Mouse (Mus musculus): Measurements from ENCODE around the gene Tssk3. TPM values are rescaled to one million over a fixed set of nuclear protein-coding genes. Genes with fewer than 3 reads are reported as not detected.

Tssk3 gene
- polyA plus RNA-seq, 1 experiment from 2014 or later: not detected

GRCm38 (mm10) chr4:129495672-129496562 is 5.1 kb upstream of the Tssk3 start:
- 35% methylated on average over 16 of the region's 16 CpGs for WGBS
- no peaks in the 10 kb centered on the region for H3K36me3 ChIP-seq (ENCODE audit: control insufficient read depth, insufficient read depth)
- H3K4me2 ChIP-seq (replicated peaks; ENCODE audit: low read depth): no peak overlapping the region
- ATAC-seq: no peak
- H3K4me3 ChIP-seq (ENCODE audit: low read depth, low read length): no peak overlapping the region
- H3K4me1 ChIP-seq (replicated peaks; ENCODE audit: control insufficient read depth, insufficient read depth, low read length): peaks cover 8% of the 10 kb centered on the region
- no peaks in the 10 kb centered on the region for H3K9me3 ChIP-seq (ENCODE audit: control insufficient read depth)
- H3K9ac ChIP-seq (ENCODE audit: low read depth, low read length): no peak overlapping the region
- H3K27ac ChIP-seq (ENCODE audit: low read depth, low read length): peak overlapping the region; percentile 35; the same call in 1 of the 2 replicates
- peak; percentile 63 for TF ChIP-seq CTCF (IDR thresholded peaks at IDR 0.05; ENCODE audit: low read depth)
- H3K27me3 ChIP-seq (replicated peaks; ENCODE audit: control insufficient read depth, insufficient read depth, low read length): peaks cover 9% of the 10 kb centered on the region

DNA sequence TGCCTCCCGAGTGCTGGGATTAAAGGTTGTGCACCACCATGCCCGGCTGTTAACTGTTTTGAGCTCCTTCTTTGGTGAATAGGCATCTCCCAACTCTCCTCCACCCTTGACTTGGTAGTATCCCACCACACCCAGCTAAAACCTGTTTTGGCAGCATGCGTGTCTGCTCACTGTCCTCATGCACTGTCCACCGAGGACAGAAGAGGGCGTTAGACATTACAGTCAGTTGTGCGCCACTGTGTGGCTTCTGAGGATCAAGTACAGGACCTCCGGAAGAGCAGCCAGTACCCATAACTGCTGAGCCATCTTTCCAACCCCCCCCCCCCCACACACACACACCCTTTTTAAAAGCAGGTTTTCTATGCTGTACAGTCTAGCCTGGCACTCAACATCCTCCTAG is 3.9 kb upstream of the Tssk3 start:
- Histone ChIP-seq H3K4me1 (replicated peaks; ENCODE audit: control insufficient read depth, insufficient read depth, low read length) (peaks cover 7% of the 10 kb centered on the region), H3K9ac (ENCODE audit: low read depth, low read length) (no peak overlapping the region), H3K4me3 (ENCODE audit: low read depth, low read length) (no peak overlapping the region), H3K4me2 (replicated peaks; ENCODE audit: low read depth) (no peak overlapping the region), H3K27ac (ENCODE audit: low read depth, low read length) (no peak overlapping the region), H3K27me3 (replicated peaks; ENCODE audit: control insufficient read depth, insufficient read depth, low read length) (peaks cover 9% of the 10 kb centered on the region), H3K9me3 (ENCODE audit: control insufficient read depth) (no peaks in the 10 kb centered on the region), H3K36me3 (ENCODE audit: control insufficient read depth, insufficient read depth) (no peaks in the 10 kb centered on the region)
- 60% methylated on average over 6 of the region's 7 CpGs for WGBS
- peak; percentile 48 for TF ChIP-seq CTCF (IDR thresholded peaks at IDR 0.05; ENCODE audit: low read depth)
- no peak for ATAC-seq

GRCm38 (mm10) chr4:129481090-129481489 is 9.7 kb downstream of the Tssk3 start:
- Histone ChIP-seq H3K9ac (ENCODE audit: low read depth, low read length) (no peak overlapping the region), H3K4me2 (replicated peaks; ENCODE audit: low read depth) (no peak overlapping the region), H3K36me3 (ENCODE audit: control insufficient read depth, insufficient read depth) (peaks cover 77% of the 10 kb centered on the region), H3K9me3 (ENCODE audit: control insufficient read depth) (no peaks in the 10 kb centered on the region), H3K4me1 (replicated peaks; ENCODE audit: control insufficient read depth, insufficient read depth, low read length) (no peaks in the 10 kb centered on the region), H3K27me3 (replicated peaks; ENCODE audit: control insufficient read depth, insufficient read depth, low read length) (no peaks in the 10 kb centered on the region), H3K4me3 (ENCODE audit: low read depth, low read length) (no peak overlapping the region), H3K27ac (ENCODE audit: low read depth, low read length) (no peak overlapping the region)
- no peak for TF ChIP-seq CTCF (IDR thresholded peaks at IDR 0.05; ENCODE audit: low read depth)
- WGBS: 89% methylated on average over 1 of the region's 1 CpGs
- no peak for ATAC-seq

DNA sequence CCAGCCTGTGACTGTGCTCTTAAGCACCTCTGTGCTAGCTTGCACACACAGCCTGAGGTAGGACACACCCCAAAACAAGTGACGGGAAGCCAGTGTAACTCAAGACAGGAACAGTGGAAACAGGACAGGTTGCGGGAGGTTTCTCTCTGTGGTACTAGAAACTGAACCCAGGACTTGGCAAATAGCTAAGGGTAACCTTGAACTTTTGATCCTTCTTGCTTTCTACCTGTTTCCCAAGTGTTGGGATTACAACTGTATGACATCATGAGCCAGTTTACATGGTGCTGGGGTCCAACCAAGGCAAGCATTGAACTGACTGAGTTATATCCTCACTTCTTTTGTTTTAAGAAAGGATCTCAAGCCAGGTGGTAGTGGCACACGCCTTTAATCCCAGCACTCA is 11.0 kb downstream of the Tssk3 start:
- WGBS: 74% methylated on average over 3 of the region's 3 CpGs
- H3K9me3 ChIP-seq (ENCODE audit: control insufficient read depth): no peaks in the 10 kb centered on the region
- no peaks in the 10 kb centered on the region for H3K4me1 ChIP-seq (replicated peaks; ENCODE audit: control insufficient read depth, insufficient read depth, low read length)
- TF ChIP-seq CTCF (IDR thresholded peaks at IDR 0.05; ENCODE audit: low read depth): no peak
- H3K36me3 ChIP-seq (ENCODE audit: control insufficient read depth, insufficient read depth): peaks cover 76% of the 10 kb centered on the region
- H3K27me3 ChIP-seq (replicated peaks; ENCODE audit: control insufficient read depth, insufficient read depth, low read length): no peaks in the 10 kb centered on the region
- ATAC-seq: no peak
- no peak overlapping the region for H3K4me3 ChIP-seq (ENCODE audit: low read depth, low read length)
- H3K9ac ChIP-seq (ENCODE audit: low read depth, low read length): no peak overlapping the region
- H3K27ac ChIP-seq (ENCODE audit: low read depth, low read length): no peak overlapping the region
- H3K4me2 ChIP-seq (replicated peaks; ENCODE audit: low read depth): no peak overlapping the region

DNA sequence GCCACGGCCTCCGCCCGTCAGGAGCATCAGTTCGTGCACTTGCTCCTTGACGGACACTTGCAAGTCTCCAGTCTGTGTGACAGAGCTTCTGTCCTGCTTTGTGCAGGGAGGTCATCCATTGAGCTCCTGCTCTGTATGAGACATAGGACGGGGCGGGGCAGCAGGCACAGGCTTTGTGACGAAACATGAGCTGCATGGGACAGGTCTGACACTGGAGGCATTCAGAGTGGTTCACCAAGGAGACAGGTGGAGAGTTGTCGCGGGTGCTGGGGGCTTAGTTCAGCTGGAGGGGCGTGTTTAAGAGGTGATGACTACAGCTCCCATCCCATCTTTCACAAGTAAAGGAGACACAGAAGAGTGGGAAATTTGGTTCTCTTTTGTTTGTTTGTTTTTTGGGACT is 14.8 kb downstream of the Tssk3 start:
- H3K36me3 ChIP-seq (ENCODE audit: control insufficient read depth, insufficient read depth): peaks cover 79% of the 10 kb centered on the region
- no peak for TF ChIP-seq CTCF (IDR thresholded peaks at IDR 0.05; ENCODE audit: low read depth)
- ATAC-seq: no peak
- H3K9ac ChIP-seq (ENCODE audit: low read depth, low read length): no peak overlapping the region
- 88% methylated on average over 11 of the region's 11 CpGs for WGBS
- H3K4me1 ChIP-seq (replicated peaks; ENCODE audit: control insufficient read depth, insufficient read depth, low read length): no peaks in the 10 kb centered on the region
- H3K9me3 ChIP-seq (ENCODE audit: control insufficient read depth): no peaks in the 10 kb centered on the region
- no peak overlapping the region for H3K4me2 ChIP-seq (replicated peaks; ENCODE audit: low read depth)
- H3K27me3 ChIP-seq (replicated peaks; ENCODE audit: control insufficient read depth, insufficient read depth, low read length): no peaks in the 10 kb centered on the region
- H3K27ac ChIP-seq (ENCODE audit: low read depth, low read length): no peak overlapping the region
- H3K4me3 ChIP-seq (ENCODE audit: low read depth, low read length): no peak overlapping the region

- H3K4me2 ChIP-seq (replicated peaks; ENCODE audit: low read depth): no peak overlapping the region
- H3K27ac ChIP-seq (ENCODE audit: low read depth, low read length): peak overlapping the region; percentile 28; the same call in 1 of the 2 replicates
- 87% methylated on average over 4 of the region's 4 CpGs for WGBS
- H3K9me3 ChIP-seq (ENCODE audit: control insufficient read depth): no peaks in the 10 kb centered on the region
- peaks cover 57% of the 10 kb centered on the region for H3K36me3 ChIP-seq (ENCODE audit: control insufficient read depth, insufficient read depth)
- no peak overlapping the region for H3K4me3 ChIP-seq (ENCODE audit: low read depth, low read length)
- H3K4me1 ChIP-seq (replicated peaks; ENCODE audit: control insufficient read depth, insufficient read depth, low read length): 0 out of 2 replicates have a peak, but pooled peaks cover 3% of the 10 kb centered on the region
- no peak for TF ChIP-seq CTCF (IDR thresholded peaks at IDR 0.05; ENCODE audit: low read depth)
- H3K9ac ChIP-seq (ENCODE audit: low read depth, low read length): no peak overlapping the region
- no peaks in the 10 kb centered on the region for H3K27me3 ChIP-seq (replicated peaks; ENCODE audit: control insufficient read depth, insufficient read depth, low read length)
- ATAC-seq: no peak
Observed at GRCm38 (mm10) chr4:129464286-129464815, 26.5 kb downstream of the Tssk3 start.
